Mouse (Mus musculus) frontal cortex, postnatal 14 days (tissue): ENCODE results near the gene Chmp5.
"Not testable (repeated sequence)": the region's sequence is repeated elsewhere in the genome, so short reads cannot be mapped to it uniquely, and the experiment has no call there.

Experiments
- DNase-seq, 2 experiments: peaks; one replicate each; pipeline ENCODE4 v3.0.0; 2022; ENCODE audit warnings: low spot score in 2 of 2

The Chmp5 gene

GRCm38 (mm10) chr4:40948160-40948708, at the start of gene Chmp5, which contains the start of gene Bag1:
Gene Chmp5, plus strand, starts transcription at chr4:40948407.
Gene Bag1, minus strand, starts transcription at chr4:40948294.
- peak; percentile 98 for DNase-seq

GRCm38 (mm10) chr4:40898476-40899044, 49.6 kb upstream of the Chmp5 start:
- no peak for DNase-seq

- no peak for DNase-seq
Measured at GRCm38 (mm10) chr4:40899264-40899663, 48.9 kb upstream of the Chmp5 start.

GRCm38 (mm10) chr4:40900071-40900470, 48.1 kb upstream of the Chmp5 start:
- no peak for DNase-seq

- no peak for DNase-seq
Measured at GRCm38 (mm10) chr4:40900612-40901011, 47.6 kb upstream of the Chmp5 start.

- no peak for DNase-seq
Measured at GRCm38 (mm10) chr4:40906298-40906697, 41.9 kb upstream of the Chmp5 start.

GRCm38 (mm10) chr4:40908261-40908969, 39.8 kb upstream of the Chmp5 start:
- no peak for DNase-seq

- DNase-seq = no peak
Measured at GRCm38 (mm10) chr4:40914287-40914867, 33.8 kb upstream of the Chmp5 start.

- DNase-seq = no peak
Measured at GRCm38 (mm10) chr4:40915947-40916346, 32.3 kb upstream of the Chmp5 start.

GRCm38 (mm10) chr4:40916592-40917155, 31.5 kb upstream of the Chmp5 start:
- DNase-seq = no peak

GRCm38 (mm10) chr4:40919785-40920184, 28.4 kb upstream of the Chmp5 start, which contains the start of gene Spink4:
Gene Spink4, plus strand, starts transcription at chr4:40920052.
- no peak for DNase-seq

GRCm38 (mm10) chr4:40920576-40920975, 27.6 kb upstream of the Chmp5 start:
- no peak for DNase-seq

GRCm38 (mm10) chr4:40921288-40921687, 26.9 kb upstream of the Chmp5 start:
- DNase-seq = no peak

- no peak for DNase-seq
Measured at GRCm38 (mm10) chr4:40923087-40923651, 25.0 kb upstream of the Chmp5 start.

- no peak for DNase-seq
Measured at GRCm38 (mm10) chr4:40925568-40925967, 22.6 kb upstream of the Chmp5 start.

- DNase-seq = no peak
Measured at GRCm38 (mm10) chr4:40929046-40929445, 19.2 kb upstream of the Chmp5 start.

- DNase-seq = no peak
Measured at GRCm38 (mm10) chr4:40933694-40934093, 14.5 kb upstream of the Chmp5 start.

- DNase-seq = not testable (repeated sequence)
Measured at GRCm38 (mm10) chr4:40934369-40934768, 13.8 kb upstream of the Chmp5 start.

GRCm38 (mm10) chr4:40936175-40936839, 11.9 kb upstream of the Chmp5 start:
- peak; percentile 46 to 70 for DNase-seq

- no peak for DNase-seq
Measured at GRCm38 (mm10) chr4:40938793-40939192, 9.4 kb upstream of the Chmp5 start.

- DNase-seq = no peak
Measured at GRCm38 (mm10) chr4:40943651-40944050, 4.6 kb upstream of the Chmp5 start.
